Mouse (Mus musculus): Measurements from ENCODE around the gene Myef2.
"Not testable (repeated sequence)": the region's sequence is repeated elsewhere in the genome, so short reads cannot be mapped to it uniquely, and the experiment has no call there.

Myef2 gene

GRCm38 (mm10) chr2:125123477-125123852 is at the start of gene Myef2:
Myef2 (minus strand) TSS chr2:125123661.
- peak; percentile 79 for DNase-seq (ENCODE audit: low spot score)

GRCm38 (mm10) chr2:125162012-125162470 is 38.6 kb upstream of the Myef2 start:
- no peak for DNase-seq (ENCODE audit: low spot score)

GRCm38 (mm10) chr2:125155504-125155903 is 32.0 kb upstream of the Myef2 start:
- no peak for DNase-seq (ENCODE audit: low spot score)

- DNase-seq (ENCODE audit: low spot score): no peak
Measured at GRCm38 (mm10) chr2:125154294-125154693, 30.8 kb upstream of the Myef2 start.

GRCm38 (mm10) chr2:125152388-125152787 is 28.9 kb upstream of the Myef2 start, which contains the start of gene Slc12a1:
Slc12a1 (plus strand) TSS chr2:125152505.
- no peak for DNase-seq (ENCODE audit: low spot score)

DNA sequence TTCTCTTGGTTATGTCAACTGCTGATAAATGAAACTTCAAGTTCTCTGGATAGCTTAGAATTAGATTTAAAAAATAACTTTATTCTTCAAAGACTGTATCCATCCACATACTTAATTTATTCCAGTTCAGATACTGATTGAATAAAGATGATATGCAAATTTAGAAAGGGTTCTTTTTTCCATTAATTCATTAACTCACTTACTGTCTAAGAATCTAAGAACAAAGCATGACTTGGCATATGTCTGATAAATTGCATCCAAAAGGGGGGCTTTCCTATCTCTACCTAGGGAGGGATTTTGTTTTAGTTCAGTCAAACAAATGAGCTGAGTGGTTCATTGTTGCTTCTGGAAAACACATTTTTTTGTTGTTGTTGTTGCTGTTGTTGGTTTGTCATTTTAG is 18.9 kb upstream of the Myef2 start:
- no peak for DNase-seq (ENCODE audit: low spot score)

- DNase-seq (ENCODE audit: low spot score): no peak
Measured at GRCm38 (mm10) chr2:125136846-125137245, 13.4 kb upstream of the Myef2 start.

DNA sequence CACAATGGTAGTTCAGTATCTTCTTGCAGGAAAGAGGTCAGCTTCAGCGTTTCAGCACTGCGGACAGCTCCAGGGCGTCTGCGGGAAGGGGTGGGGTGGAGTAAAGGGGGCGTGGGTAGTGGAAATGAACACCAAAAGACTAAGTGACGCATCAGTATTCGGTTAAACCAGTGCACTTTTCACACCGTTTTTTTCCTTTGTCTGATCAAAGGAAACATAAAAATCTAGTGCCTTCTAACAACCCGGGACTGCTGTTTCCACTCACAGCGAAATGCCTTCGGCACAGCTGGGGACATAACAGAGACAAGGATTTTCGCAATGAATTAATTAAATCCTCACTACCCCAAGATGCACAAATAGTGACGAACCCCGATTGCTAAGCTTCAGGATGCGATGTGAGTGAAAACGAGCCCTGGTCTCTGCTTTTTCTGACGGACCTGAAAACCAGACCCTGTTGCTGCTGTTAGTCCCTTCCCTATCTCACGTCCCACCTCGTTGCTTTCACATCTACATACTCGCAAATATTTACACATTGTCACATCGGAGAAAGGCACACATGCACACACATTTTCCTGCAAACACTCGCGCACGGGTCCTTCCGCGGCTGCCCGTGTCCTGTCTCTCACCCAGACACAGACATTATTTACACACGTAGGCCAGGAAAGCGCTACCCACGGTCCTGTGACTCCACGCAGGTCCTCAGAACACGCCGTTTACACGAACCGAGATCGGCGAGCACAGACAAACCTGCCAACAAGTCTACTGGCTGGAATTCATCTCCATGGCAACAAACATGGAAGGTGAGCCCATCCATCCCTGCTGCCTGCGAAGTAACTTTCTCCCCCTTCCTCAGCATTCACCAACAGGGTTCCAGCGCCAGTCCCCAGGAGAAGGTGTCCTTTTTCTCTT is 12.7 kb upstream of the Myef2 start, which contains the start of gene Ctxn2:
TSS of gene Ctxn2 (plus strand) at position 790 of the 909 bp plus-strand sequence.
- DNase-seq (ENCODE audit: low spot score): peak; percentile 58

DNA sequence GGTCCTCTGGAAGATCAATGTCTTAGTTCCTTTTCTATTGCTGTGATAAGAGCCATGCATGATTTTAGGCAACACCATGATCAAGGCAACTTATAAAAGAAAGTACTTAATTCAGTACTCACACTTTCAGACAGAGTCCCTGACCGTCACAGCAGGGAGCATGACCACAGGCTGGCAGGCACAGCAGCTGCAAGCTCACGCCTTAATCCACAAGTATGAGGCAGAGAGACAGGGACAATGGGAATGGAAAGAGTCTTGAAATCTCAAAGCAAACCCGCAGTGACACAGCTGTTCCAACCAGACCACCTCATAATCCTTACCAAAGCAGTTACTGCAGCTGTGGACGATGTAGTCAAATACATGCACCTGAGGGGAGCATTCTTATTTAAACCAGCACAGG is 10.7 kb upstream of the Myef2 start:
- no peak for DNase-seq (ENCODE audit: low spot score)

- DNase-seq (ENCODE audit: low spot score): no peak
Measured at GRCm38 (mm10) chr2:125126792-125127191, 3.3 kb upstream of the Myef2 start.

GRCm38 (mm10) chr2:125125824-125126223 is 2.4 kb upstream of the Myef2 start:
- DNase-seq (ENCODE audit: low spot score): no peak

DNA sequence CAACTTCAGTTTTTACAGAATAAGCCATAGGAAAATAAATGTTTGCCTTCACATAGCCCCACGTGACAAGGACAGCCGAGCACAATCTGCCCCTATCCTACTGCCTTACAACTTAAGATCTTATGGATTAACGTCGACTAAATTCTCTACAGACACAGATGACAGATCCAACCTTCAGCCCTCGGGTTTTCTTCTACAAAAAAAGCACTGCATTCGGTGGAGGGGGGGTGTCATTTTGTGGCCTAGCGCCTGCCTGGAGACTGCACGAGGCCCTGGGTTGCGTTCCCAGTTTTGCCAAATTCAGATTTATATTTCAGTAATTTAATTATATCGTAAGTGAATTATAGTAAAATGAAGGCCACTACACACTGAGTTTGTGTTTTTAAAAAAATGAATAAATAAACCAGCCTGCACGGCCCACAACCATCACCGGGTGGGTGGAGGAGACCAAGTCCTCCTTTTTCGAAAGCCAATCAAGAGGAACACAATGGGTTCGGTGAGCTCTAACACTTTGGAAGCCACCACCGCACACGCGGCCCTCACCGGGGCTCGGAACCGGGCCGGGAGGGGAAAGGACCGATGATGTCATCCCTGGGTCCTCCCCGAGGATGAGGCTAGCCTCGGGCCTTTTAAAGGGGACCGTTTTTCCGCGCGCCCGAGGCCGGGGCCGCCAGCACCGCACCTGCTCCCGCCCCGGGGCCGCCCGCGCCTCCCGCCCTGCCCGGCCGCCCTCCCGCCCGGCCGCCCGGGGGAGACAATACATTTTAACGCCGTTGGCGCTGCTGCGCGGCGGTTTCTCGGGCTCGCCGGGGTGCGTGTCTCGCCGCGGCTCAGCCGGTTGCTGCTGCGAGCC is 611 bp downstream of the Myef2 start:
- peak; percentile 37 for DNase-seq (ENCODE audit: low spot score)

DNA sequence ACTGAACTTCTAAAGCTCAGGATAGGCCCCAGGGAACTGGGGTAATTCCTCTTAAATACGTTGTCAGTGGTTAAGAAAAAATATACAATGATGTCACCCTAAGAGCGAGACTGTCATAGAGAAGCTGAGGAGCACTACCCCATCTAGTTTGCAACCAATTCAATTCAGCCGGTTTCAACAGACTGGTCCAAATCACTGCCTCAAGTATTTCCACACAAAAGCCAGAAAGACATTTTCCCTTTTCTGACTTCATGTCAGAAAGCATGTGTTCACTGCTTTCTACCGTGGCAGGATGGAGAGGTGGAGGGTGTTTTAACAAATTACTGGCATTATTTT is 1.2 kb downstream of the Myef2 start:
- DNase-seq (ENCODE audit: low spot score): no peak

GRCm38 (mm10) chr2:125119381-125120110 is 3.9 kb downstream of the Myef2 start:
- DNase-seq (ENCODE audit: low spot score): no peak

- not testable (repeated sequence) for DNase-seq (ENCODE audit: low spot score)
Measured at GRCm38 (mm10) chr2:125106536-125106935, 16.9 kb downstream of the Myef2 start.

GRCm38 (mm10) chr2:125104491-125104890 is 19.0 kb downstream of the Myef2 start:
- DNase-seq (ENCODE audit: low spot score): not testable (repeated sequence)

DNA sequence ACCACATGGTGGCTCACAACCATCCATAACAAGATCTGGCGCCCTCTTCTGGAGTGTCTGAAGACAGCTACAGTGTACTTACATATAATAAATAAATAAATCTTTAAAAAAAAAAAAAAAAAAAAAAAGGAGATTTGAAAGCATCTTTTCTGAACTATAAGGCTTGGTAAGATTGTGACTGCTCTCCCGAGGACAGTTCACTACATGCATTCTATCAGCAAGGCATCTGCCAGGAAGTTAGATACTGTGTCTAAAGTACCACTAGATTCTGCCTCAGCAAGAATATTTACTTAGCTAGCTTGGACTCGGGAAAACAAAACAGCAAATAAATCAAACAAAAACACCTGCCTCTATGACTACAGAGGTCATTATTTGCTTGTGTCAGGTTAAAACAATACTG is 31.3 kb downstream of the Myef2 start:
- not testable (repeated sequence) for DNase-seq (ENCODE audit: low spot score)

DNA sequence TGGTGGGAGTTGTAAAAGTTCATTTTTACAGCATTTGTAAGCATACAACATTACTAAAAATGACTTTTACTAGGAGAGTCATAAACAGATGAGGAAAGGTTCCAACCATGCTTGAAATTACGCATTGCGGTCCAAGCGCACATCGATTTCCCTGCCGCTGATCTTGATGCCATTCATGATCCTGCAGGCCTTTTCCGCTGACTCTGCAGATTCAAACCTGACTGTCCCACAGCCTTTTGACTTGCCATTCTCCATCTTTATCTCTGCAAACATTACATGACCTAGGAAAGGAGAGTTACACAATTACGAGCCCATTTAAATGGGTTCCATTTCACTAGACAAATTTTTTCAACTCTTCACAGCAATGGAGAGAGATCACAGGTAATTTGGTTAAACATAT is 34.7 kb downstream of the Myef2 start:
- no peak for DNase-seq (ENCODE audit: low spot score)

- DNase-seq (ENCODE audit: low spot score): no peak
Measured at GRCm38 (mm10) chr2:125083879-125084278, 39.6 kb downstream of the Myef2 start.

GRCm38 (mm10) chr2:125073056-125073780 is 50.2 kb downstream of the Myef2 start:
- no peak for DNase-seq (ENCODE audit: low spot score)

DNA sequence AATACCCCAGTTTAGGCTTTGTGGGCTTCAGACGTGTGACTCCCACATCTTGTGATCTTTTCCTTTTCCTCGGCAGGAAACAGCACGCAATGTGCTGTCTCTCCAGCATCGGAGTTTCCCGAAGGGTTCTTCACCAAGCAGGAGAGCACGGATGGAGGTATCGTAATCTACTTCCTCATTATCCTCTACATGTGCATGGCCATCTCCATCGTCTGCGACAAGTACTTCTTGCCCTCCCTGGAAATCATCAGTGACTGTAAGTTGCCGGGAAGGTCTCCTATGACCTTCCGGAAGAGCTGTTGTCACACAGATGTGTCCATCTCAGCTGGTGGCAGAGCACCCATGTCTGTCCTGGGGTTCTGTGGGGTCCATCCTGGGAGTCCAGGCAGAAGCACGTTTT is 54.8 kb downstream of the Myef2 start:
- DNase-seq (ENCODE audit: low spot score): no peak
